Mouse (Mus musculus) forelimb bud, embryonic 11.5 days (tissue): ENCODE results near the gene Cdr2.
A peak's percentile ranks its signal among the peaks of the same experiment; 100 is the strongest.
"Not testable (repeated sequence)": the region's sequence is repeated elsewhere in the genome, so short reads cannot be mapped to it uniquely, and the experiment has no call there.

Experiments
- DNase-seq: peaks from one replicate; pipeline ENCODE4 v3.0.0-alpha.2; 2012; ENCODE audit warnings: low read depth, low spot score

The Cdr2 gene

GRCm38 (mm10) chr7:120972471-120972870, 9.6 kb downstream of the Cdr2 start:
- DNase-seq, result not testable (repeated sequence)

- DNase-seq, result no peak
These were observed 12.0 kb downstream of the Cdr2 start for GRCm38 (mm10) chr7:120970112-120970511.

- DNase-seq, result no peak
These were observed 12.9 kb downstream of the Cdr2 start for GRCm38 (mm10) chr7:120969221-120969620.

- no peak for DNase-seq
These were observed 19.0 kb downstream of the Cdr2 start for GRCm38 (mm10) chr7:120963126-120963525.

GRCm38 (mm10) chr7:120961893-120962292, 20.2 kb downstream of the Cdr2 start:
- no peak for DNase-seq

GRCm38 (mm10) chr7:120960601-120961000, 21.5 kb downstream of the Cdr2 start:
- DNase-seq, result no peak

- no peak for DNase-seq
These were observed 22.0 kb downstream of the Cdr2 start for GRCm38 (mm10) chr7:120960116-120960515.

- not testable (repeated sequence) for DNase-seq
These were observed 28.5 kb downstream of the Cdr2 start for GRCm38 (mm10) chr7:120953591-120953990.

GRCm38 (mm10) chr7:120943936-120944509, 38.1 kb downstream of the Cdr2 start:
- DNase-seq, result no peak

GRCm38 (mm10) chr7:120942506-120942905, 39.6 kb downstream of the Cdr2 start:
- no peak for DNase-seq

GRCm38 (mm10) chr7:120941214-120941613, 40.9 kb downstream of the Cdr2 start:
- DNase-seq, result no peak

- DNase-seq, result no peak
These were observed 41.8 kb downstream of the Cdr2 start for GRCm38 (mm10) chr7:120940343-120940742.

GRCm38 (mm10) chr7:120938206-120938605, 43.9 kb downstream of the Cdr2 start:
- DNase-seq, result no peak

GRCm38 (mm10) chr7:120936522-120936921, 45.6 kb downstream of the Cdr2 start:
- DNase-seq, result no peak

- peak; percentile 64 for DNase-seq
These were observed 47.4 kb downstream of the Cdr2 start for GRCm38 (mm10) chr7:120934716-120935115.

GRCm38 (mm10) chr7:120933680-120934195, 48.4 kb downstream of the Cdr2 start:
- DNase-seq, result no peak

- no peak for DNase-seq
These were observed 49.0 kb downstream of the Cdr2 start for GRCm38 (mm10) chr7:120933110-120933509.

- DNase-seq, result peak; percentile 91
These were observed 63.6 kb downstream of the Cdr2 start for GRCm38 (mm10) chr7:120918526-120918962.

- DNase-seq, result peak; percentile 98
These were observed 64.3 kb downstream of the Cdr2 start, which contains the start of gene Polr3e for GRCm38 (mm10) chr7:120917592-120918461. Gene Polr3e, plus strand, starts transcription at chr7:120917744.

- no peak for DNase-seq
These were observed 64.9 kb downstream of the Cdr2 start for GRCm38 (mm10) chr7:120917279-120917591.

GRCm38 (mm10) chr7:120916262-120916875, 65.7 kb downstream of the Cdr2 start:
- DNase-seq, result no peak

- no peak for DNase-seq
These were observed 68.8 kb downstream of the Cdr2 start for GRCm38 (mm10) chr7:120913332-120913731.
